Mouse (Mus musculus) heart, adult 8-10 months (tissue): ENCODE data around the gene Ckb. TPM values are rescaled to one million over a fixed set of nuclear protein-coding genes. Genes with fewer than 3 reads are reported as not detected.
A peak's percentile ranks its signal among the peaks of the same experiment; 100 is the strongest.
"Not testable (repeated sequence)": the region's sequence is repeated elsewhere in the genome, so short reads cannot be mapped to it uniquely, and the experiment has no call there.

Experiments
- DNase-seq: peaks from one replicate; pipeline ENCODE4 v3.0.0; 2022; ENCODE audit warnings: low spot score
- total RNA-seq, 4 experiments: library from RNA; stranded (reverse); gene quantifications; 2 replicates each; pipeline ENCODE4 v1.2.4; 2022

Ckb gene
- total RNA-seq, 4 experiments from 2014 or later: 57.4 to 70.8 (median 63.8) TPM

- peak; percentile 80 for DNase-seq
These were observed 2.9 kb downstream of the Ckb start for GRCm38 (mm10) chr12:111669000-111669788.

- peak; percentile 98 for DNase-seq
These were observed 3.7 kb downstream of the Ckb start for GRCm38 (mm10) chr12:111668457-111668912.

DNA sequence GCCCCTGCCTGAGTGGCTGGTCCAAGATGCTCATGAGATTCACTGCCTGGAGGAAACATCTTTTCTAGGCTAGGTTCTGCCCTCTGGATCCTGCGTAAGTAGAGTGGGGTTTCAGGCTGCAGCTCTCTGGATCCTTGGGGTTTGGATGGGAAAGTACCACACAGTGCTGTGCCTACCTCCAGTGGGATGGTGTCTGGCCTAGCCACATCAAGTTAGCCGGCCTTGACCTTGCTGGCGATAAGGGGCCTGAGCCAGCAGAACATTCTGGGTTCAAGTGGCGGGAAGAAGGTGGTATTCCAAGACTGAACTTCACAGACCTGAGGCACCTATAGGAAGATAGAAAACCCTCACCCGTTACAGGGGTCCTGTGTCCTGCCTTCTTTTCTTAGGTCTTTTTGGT is 4.7 kb downstream of the Ckb start:
- no peak for DNase-seq

DNA sequence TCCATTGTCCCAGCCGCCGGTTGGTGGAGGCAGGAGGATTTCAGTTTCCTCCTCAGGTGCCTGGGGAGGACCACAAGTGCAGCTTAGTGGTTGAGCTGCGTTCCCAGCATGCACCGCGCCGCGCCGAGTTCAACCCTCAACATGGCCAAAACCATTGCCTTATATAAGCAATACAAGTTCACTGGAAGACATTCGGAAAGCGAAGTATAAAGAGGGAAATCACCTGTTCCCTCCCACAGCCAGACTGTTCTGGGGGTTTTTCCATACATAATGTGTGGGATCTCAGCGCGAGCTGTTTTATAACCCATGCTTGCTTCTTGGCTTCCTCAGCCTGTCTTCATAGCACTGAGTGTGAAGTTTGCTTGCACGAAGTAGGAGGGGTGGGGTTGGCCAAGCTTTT is 5.8 kb downstream of the Ckb start:
- DNase-seq: no peak

- no peak for DNase-seq
These were observed 6.9 kb downstream of the Ckb start for GRCm38 (mm10) chr12:111665041-111665880.

DNA sequence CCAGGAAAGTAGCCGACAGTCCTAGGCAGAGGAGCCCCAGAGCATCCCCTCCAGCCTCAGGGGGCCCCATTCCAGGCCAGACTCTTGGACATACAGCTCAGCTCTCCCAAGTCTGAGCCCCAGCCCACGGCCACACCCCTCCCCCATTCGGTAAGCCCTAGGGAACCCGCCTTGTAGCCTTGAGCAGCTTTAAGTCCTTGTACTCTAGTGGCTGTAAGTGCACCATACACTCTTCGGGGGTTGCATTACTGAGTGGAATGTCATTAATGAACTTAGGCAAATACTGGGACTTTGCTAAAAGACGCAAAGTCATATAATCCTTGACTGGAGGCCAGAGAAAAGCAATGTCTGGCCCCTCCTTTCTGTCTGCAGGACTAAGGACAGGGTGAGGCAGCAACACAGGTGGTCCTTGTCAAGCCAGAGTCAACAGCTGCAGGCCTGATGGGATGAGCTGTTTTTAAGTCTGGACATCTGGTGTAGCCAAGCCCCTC is 7.9 kb downstream of the Ckb start:
- DNase-seq: peak; percentile 54

- no peak for DNase-seq
These were observed 8.7 kb downstream of the Ckb start for GRCm38 (mm10) chr12:111663228-111664143.

DNA sequence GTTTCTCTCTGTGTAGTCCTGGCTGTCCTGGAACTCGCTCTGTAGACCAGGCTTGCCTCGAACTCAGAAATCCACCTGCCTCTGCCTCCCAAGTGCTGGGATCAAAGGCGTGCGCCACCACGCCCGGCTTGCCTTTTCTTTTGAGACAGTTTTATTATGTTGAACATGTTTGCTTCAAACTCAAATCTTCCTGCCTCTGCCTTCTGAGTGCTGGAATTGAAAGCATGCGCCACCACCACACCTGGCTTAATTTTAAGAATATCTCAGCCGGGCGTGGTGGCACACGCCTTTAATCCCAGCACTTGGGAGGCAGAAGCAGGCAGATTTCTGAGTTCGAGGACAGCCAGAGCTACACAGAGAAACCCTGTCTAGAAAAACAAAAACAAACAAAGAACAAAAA is 10.6 kb downstream of the Ckb start:
- DNase-seq: not testable (repeated sequence)

- no peak for DNase-seq
These were observed 11.5 kb downstream of the Ckb start for GRCm38 (mm10) chr12:111660628-111661027.

GRCm38 (mm10) chr12:111659331-111659730 is 12.8 kb downstream of the Ckb start:
- no peak for DNase-seq

DNA sequence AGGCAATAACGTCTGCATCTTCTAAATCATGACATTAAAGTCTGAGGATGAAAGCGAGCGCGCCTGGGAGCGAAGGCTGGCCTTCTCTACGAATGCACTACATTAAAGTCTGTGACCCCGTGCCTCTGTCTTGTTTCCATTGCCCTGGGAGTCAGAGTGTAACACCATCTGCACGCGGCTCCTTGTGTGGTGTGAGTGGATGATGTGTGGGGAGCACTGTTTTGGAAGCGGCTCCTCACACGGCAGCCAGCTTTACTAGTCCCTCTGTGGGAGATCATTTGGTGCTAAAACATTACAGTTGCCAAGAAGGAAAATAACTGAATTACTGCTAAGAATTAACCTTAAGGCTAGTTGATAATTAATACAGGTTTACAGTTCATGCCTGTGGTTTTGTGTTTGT is 16.4 kb downstream of the Ckb start:
- no peak for DNase-seq

- DNase-seq: peak; percentile 65
These were observed 18.7 kb downstream of the Ckb start for GRCm38 (mm10) chr12:111653434-111653833.

DNA sequence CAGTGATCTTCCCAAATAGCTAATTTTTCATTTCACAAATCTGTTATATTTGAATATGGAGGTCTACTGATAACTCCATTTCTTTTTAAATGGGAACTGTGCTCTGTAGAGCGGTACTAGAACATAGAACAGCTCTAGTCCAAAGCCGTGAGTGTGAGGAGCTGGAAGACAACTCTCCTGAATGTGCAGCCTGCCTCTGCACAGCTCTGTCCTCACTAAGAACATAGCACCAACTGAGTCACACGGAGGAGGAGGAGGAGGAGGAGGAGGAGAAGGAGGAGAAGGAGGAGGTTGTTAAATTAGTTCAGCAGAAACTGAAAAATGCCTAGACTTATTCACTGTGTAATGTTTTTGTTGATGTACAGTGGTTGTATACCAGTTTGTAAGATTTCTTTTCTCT is 19.2 kb downstream of the Ckb start:
- no peak for DNase-seq

DNA sequence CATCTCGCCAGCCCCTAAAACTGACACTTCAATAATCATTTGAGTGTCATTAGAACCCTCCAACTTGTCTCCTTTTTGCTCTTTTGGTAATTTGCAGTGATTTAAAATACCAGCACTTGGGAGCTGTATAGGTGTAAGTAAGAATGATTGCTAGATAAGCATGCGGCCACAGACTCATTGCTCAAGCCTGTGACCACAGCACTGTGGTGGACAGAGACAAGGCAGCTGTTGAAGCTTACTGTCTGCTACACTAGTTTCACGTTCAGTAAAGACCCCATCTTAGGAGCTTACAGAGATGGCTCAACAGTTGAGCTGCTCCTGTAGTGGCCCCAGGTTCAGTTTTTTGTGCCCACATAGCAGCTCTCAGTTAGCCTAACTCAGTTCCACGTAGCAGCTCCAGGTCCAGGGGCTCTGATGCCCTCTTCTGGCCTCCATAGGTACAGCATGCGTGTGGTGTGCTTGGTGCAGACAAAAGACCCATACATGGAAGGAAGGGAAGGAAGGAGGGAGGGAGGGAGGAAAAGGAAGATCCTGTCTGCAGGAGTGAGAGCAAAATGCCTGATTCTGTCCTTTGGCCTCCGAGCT is 24.0 kb downstream of the Ckb start:
- DNase-seq: no peak

Other genes starting within 250 kb of the Ckb start
- 10 to 100 TPM; 25.2 to 49.3 (median 41.6) TPM for gene Tnfaip2, start 229.9 kb downstream of the Ckb start, total RNA-seq
- under 1 TPM in 2 of 4 experiments, not detected in 2; 0.22 to 0.35 TPM for gene Gm266, start 186.5 kb downstream of the Ckb start, total RNA-seq
- 100 to 1,000 TPM; 155 to 196 (median 171) TPM for gene Eif5, start 134.3 kb downstream of the Ckb start, total RNA-seq
- gene Mark3, start 97.8 kb downstream of the Ckb start, total RNA-seq: 10 to 100 TPM; 46.0 to 50.4 (median 47.1) TPM
- gene Trmt61a, start 5.8 kb upstream of the Ckb start, total RNA-seq: 1 to 10 TPM; 4.0 to 5.9 (median 4.9) TPM
- gene Bag5, start 40.9 kb upstream of the Ckb start, total RNA-seq: 10 to 100 TPM; 18.9 to 20.1 (median 19.6) TPM
- 10 to 100 TPM; 33.7 to 37.7 (median 35.0) TPM for gene Apopt1, start 40.9 kb upstream of the Ckb start, total RNA-seq
- gene Klc1, start 86.5 kb upstream of the Ckb start, total RNA-seq: 10 to 100 TPM; 73.6 to 90.4 (median 83.5) TPM
- 1 to 10 TPM in 1 of 4 experiments, under 1 TPM in 3; 0.54 to 1.1 (median 0.77) TPM for gene Xrcc3, start 141.5 kb upstream of the Ckb start, total RNA-seq
- 10 to 100 TPM; 57.5 to 90.1 (median 67.6) TPM for gene Zfyve21, start 141.8 kb upstream of the Ckb start, total RNA-seq
- gene Ppp1r13b, start 235.8 kb upstream of the Ckb start, total RNA-seq: 10 to 100 TPM; 16.7 to 20.8 (median 18.6) TPM